8 mouse cellular contexts compared by ENCODE assay signal in the genomic region with DNA sequence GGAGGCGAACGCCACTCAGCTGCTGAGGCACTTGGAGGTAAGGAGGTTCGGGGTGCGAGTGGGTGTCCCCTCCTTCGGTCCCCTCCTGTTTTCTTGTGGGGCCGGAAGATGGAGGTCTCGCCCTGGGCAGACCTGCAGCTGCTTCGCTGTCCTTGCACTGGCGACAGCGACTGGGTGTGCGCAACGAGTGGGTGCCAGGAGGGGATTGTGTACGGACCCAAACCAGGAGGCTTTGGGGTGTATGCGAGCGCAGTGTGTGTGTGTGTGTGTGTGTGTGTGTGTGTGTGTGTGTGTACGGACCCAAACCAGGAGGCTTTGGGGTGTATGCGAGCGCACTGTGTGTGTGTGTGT. TPM values are rescaled to one million over a fixed set of nuclear protein-coding genes. Genes with fewer than 3 reads are reported as not detected.
A peak's percentile ranks its signal among the peaks of the same experiment; 100 is the strongest.
DNase-seq lines count a peak whose midpoint lies in the region; ATAC-seq and TF ChIP-seq lines count a peak whose summit lies in the region.

No protein-coding gene starts in this region.

- peak overlapping the region; percentile 73 for H3K4me2 ChIP-seq in embryonic facial prominence, embryonic 14.5 days (ENCODE audit: low read depth, low read length)
- H3K4me2 ChIP-seq in limb, embryonic 11.5 days (ENCODE audit: low read depth, severe bottlenecking): peak overlapping the region; percentile 62
- H3K4me2 ChIP-seq in neural tube, embryonic 13.5 days: peak overlapping the region; percentile 93

- H3K9ac ChIP-seq in embryonic facial prominence, embryonic 14.5 days (ENCODE audit: low read depth, low read length): peak overlapping the region; percentile 99
- peak overlapping the region; percentile 73 for H3K9ac ChIP-seq in limb, embryonic 11.5 days (ENCODE audit: low read length)
- H3K9ac ChIP-seq in neural tube, embryonic 13.5 days: peak overlapping the region; percentile 96

- DNase-seq in layer of hippocampus, adult 2 months (ENCODE audit: low spot score in 2 of 2): no peak
- no peak for DNase-seq in layer of hippocampus, postnatal 10 days (ENCODE audit: low spot score in 2 of 2)
- DNase-seq in embryonic facial prominence, embryonic 14.5 days (ENCODE audit: low spot score): no peak
- DNase-seq in limb, embryonic 11.5 days (ENCODE audit: low spot score): no peak
- DNase-seq in gastrocnemius, adult 18-20 months (ENCODE audit: low spot score): no peak
- DNase-seq in B cell, adult 2 months: no peak
- no peak for DNase-seq in MN1 (ENCODE audit: low spot score)

- under 1% methylated on average over 15 of the region's 18 CpGs for WGBS in embryonic facial prominence, embryonic 14.5 days
- WGBS in limb, embryonic 11.5 days: 0% methylated on average over 18 of the region's 18 CpGs
- WGBS in neural tube, embryonic 13.5 days: under 1% methylated on average over 18 of the region's 18 CpGs

- no peaks in the 10 kb centered on the region for H3K9me3 ChIP-seq in embryonic facial prominence, embryonic 14.5 days (ENCODE audit: control insufficient read depth, low read length)
- no peaks in the 10 kb centered on the region for H3K9me3 ChIP-seq in limb, embryonic 11.5 days (ENCODE audit: control insufficient read depth, low read length)
- H3K9me3 ChIP-seq in neural tube, embryonic 13.5 days: no peaks in the 10 kb centered on the region

- TF ChIP-seq CTCF in layer of hippocampus, adult 2 months (conservative IDR thresholded peaks at IDR 0.05): no peak

- peak; percentile 15 for ATAC-seq in embryonic facial prominence, embryonic 14.5 days (ENCODE audit: low read depth)
- ATAC-seq in limb, embryonic 11.5 days (ENCODE audit: insufficient number of reproducible peaks, low FRiP score, low TSS enrichment, low read depth): peak; percentile 71
- ATAC-seq in neural tube, embryonic 13.5 days (ENCODE audit: low read depth): peak; percentile 41; the same call in 1 of the 2 replicates

- no peaks in the 10 kb centered on the region for H3K27me3 ChIP-seq in embryonic facial prominence, embryonic 14.5 days (replicated peaks; ENCODE audit: control insufficient read depth, insufficient read depth, low read length)
- H3K27me3 ChIP-seq in limb, embryonic 11.5 days (ENCODE audit: control insufficient read depth, insufficient read depth, low read length): no peaks in the 10 kb centered on the region
- H3K27me3 ChIP-seq in neural tube, embryonic 13.5 days: no peaks in the 10 kb centered on the region

- H3K4me3 ChIP-seq in layer of hippocampus, adult 2 months: peak overlapping the region; percentile 92
- H3K4me3 ChIP-seq in embryonic facial prominence, embryonic 14.5 days (ENCODE audit: low read depth, low read length): peak overlapping the region; percentile 95
- peak overlapping the region; percentile 83 for H3K4me3 ChIP-seq in limb, embryonic 11.5 days (ENCODE audit: low read depth, low read length)
- peak overlapping the region; percentile 86 for H3K4me3 ChIP-seq in neural tube, embryonic 13.5 days

- peaks cover 5% of the 10 kb centered on the region; the same call in 1 of the 2 replicates for H3K36me3 ChIP-seq in embryonic facial prominence, embryonic 14.5 days (ENCODE audit: control insufficient read depth, insufficient read depth, low read length)
- H3K36me3 ChIP-seq in limb, embryonic 11.5 days (ENCODE audit: control insufficient read depth, insufficient read depth, low read length): no peaks in the 10 kb centered on the region
- H3K36me3 ChIP-seq in neural tube, embryonic 13.5 days: peaks cover 3% of the 10 kb centered on the region; the same call in 1 of the 2 replicates

- H3K27ac ChIP-seq in layer of hippocampus, adult 2 months: 0 out of 2 replicates have a peak overlapping the region, but pooled peaks have one; percentile 95
- peak overlapping the region; percentile 28; the same call in 1 of the 2 replicates for H3K27ac ChIP-seq in embryonic facial prominence, embryonic 14.5 days (replicated peaks; ENCODE audit: low read depth, low read length)
- H3K27ac ChIP-seq in limb, embryonic 11.5 days (replicated peaks; ENCODE audit: low read depth, low read length): 0 out of 2 replicates have a peak overlapping the region, but pooled peaks have one; percentile 14
- H3K27ac ChIP-seq in neural tube, embryonic 13.5 days (replicated peaks): no peak overlapping the region

- peaks cover 8% of the 10 kb centered on the region for H3K4me1 ChIP-seq in embryonic facial prominence, embryonic 14.5 days (ENCODE audit: control insufficient read depth, insufficient read depth, low read length)
- H3K4me1 ChIP-seq in limb, embryonic 11.5 days (ENCODE audit: control insufficient read depth, insufficient read depth, low read length): peaks cover 4% of the 10 kb centered on the region; the same call in 1 of the 2 replicates
- H3K4me1 ChIP-seq in neural tube, embryonic 13.5 days (replicated peaks): peaks cover 21% of the 10 kb centered on the region

RNA-seq across cellular contexts. Expression of a gene that starts 0.3 kb away (rescaled TPM):
- total RNA-seq in layer of hippocampus, adult 2 months (2021): 1 to 10 TPM; 2.1 to 2.6 TPM
- total RNA-seq in layer of hippocampus, postnatal 10 days (2021): 1 to 10 TPM; 4.4 to 5.0 TPM
- 24.4 and 25.5 TPM in 2 replicates for polyA plus RNA-seq in embryonic facial prominence, embryonic 14.5 days (2014; fragmentation: Nextera tagmentation; extraction: Ambion mirVana)
- 53.9 and 55.8 TPM in 2 replicates for polyA plus RNA-seq in limb, embryonic 11.5 days (2014; fragmentation: Nextera tagmentation; extraction: Ambion mirVana)
- 6.2 and 7.3 TPM in 2 replicates for polyA plus RNA-seq in neural tube, embryonic 13.5 days (2015; fragmentation: Nextera tagmentation; extraction: Ambion mirVana)
- under 1 TPM; 0.40 to 0.53 TPM for total RNA-seq in gastrocnemius, adult 18-20 months (2021)

RNA-seq across cellular contexts. Expression of a gene that starts 0.4 kb away (rescaled TPM):
- 10 to 100 TPM; 83.7 to 84.5 TPM for total RNA-seq in layer of hippocampus, adult 2 months (2021)
- total RNA-seq in layer of hippocampus, postnatal 10 days (2021): 100 to 1,000 TPM in 1 of 2 experiments, 10 to 100 TPM in 1; 91.8 to 101 TPM
- polyA plus RNA-seq in embryonic facial prominence, embryonic 14.5 days (2014; fragmentation: Nextera tagmentation; extraction: Ambion mirVana): 33.3 and 40.9 TPM in 2 replicates
- polyA plus RNA-seq in limb, embryonic 11.5 days (2014; fragmentation: Nextera tagmentation; extraction: Ambion mirVana): 49.8 and 53.5 TPM in 2 replicates
- polyA plus RNA-seq in neural tube, embryonic 13.5 days (2015; fragmentation: Nextera tagmentation; extraction: Ambion mirVana): 48.2 and 50.1 TPM in 2 replicates
- total RNA-seq in gastrocnemius, adult 18-20 months (2021): 1 to 10 TPM; 3.2 to 3.4 TPM

Comparison
In these comparisons a context has a peak if more than half of its experiments do, and no peak if none do; other contexts are left out.
1. ATAC-seq: peak in every context shown above with its lines; median percentile 71 in limb, embryonic 11.5 days; 41 in neural tube, embryonic 13.5 days; 15 in embryonic facial prominence, embryonic 14.5 days.
2. RNA of a gene that starts 0.4 kb away (total RNA-seq): 91.8 to 101 TPM in layer of hippocampus, postnatal 10 days and 83.7 to 84.5 TPM in layer of hippocampus, adult 2 months; 3.2 to 3.4 TPM in gastrocnemius, adult 18-20 months; every median in the first group is over 10 times any median in the second.
3. Peak in every context shown above with its lines, with median percentiles within 50 percentile points of each other: H3K4me3 ChIP-seq, H3K4me2 ChIP-seq and H3K9ac ChIP-seq.